Mouse (Mus musculus) left cerebral cortex, adult 11 months (tissue): ENCODE results near the gene Pskh1.
A peak's percentile ranks its signal among the peaks of the same experiment; 100 is the strongest.

Source experiments
- DNase-seq: peaks from one replicate; pipeline ENCODE4 v3.0.0; 2022; ENCODE audit warnings: low spot score

The Pskh1 gene

GRCm38 (mm10) chr8:105900180-105900940 lies at the start of gene Pskh1:
Gene Pskh1 (plus strand): TSS chr8:105900441.
- DNase-seq: peak; percentile 82

- no peak for DNase-seq
Observed at GRCm38 (mm10) chr8:105850611-105851010, 49.6 kb upstream of the Pskh1 start.

GRCm38 (mm10) chr8:105851651-105852143 lies 48.5 kb upstream of the Pskh1 start:
- DNase-seq: peak; percentile 85

- DNase-seq: no peak
Observed at GRCm38 (mm10) chr8:105852146-105852729, 48.0 kb upstream of the Pskh1 start.

- DNase-seq: no peak
Observed at GRCm38 (mm10) chr8:105853178-105853577, 47.1 kb upstream of the Pskh1 start, which contains the start of gene Cenpt. Gene Cenpt (minus strand): TSS chr8:105853278.

GRCm38 (mm10) chr8:105854303-105854702 lies 45.9 kb upstream of the Pskh1 start:
- DNase-seq: no peak

GRCm38 (mm10) chr8:105854715-105855216 lies 45.5 kb upstream of the Pskh1 start, which contains the start of gene Thap11:
Gene Thap11 (plus strand): TSS chr8:105855132.
- peak; percentile 83 for DNase-seq

- no peak for DNase-seq
Observed at GRCm38 (mm10) chr8:105855248-105856167, 44.7 kb upstream of the Pskh1 start.

GRCm38 (mm10) chr8:105856168-105856835 lies 43.9 kb upstream of the Pskh1 start:
- no peak for DNase-seq

- no peak for DNase-seq
Observed at GRCm38 (mm10) chr8:105858495-105858894, 41.7 kb upstream of the Pskh1 start.

GRCm38 (mm10) chr8:105859314-105859713 lies 40.9 kb upstream of the Pskh1 start:
- DNase-seq: no peak

GRCm38 (mm10) chr8:105860143-105860981 lies 39.9 kb upstream of the Pskh1 start, which contains the start of gene Nutf2:
Gene Nutf2 (plus strand): TSS chr8:105860580.
- DNase-seq: peak; percentile 93

GRCm38 (mm10) chr8:105861951-105862350 lies 38.3 kb upstream of the Pskh1 start:
- no peak for DNase-seq

- DNase-seq: no peak
Observed at GRCm38 (mm10) chr8:105866364-105867029, 33.7 kb upstream of the Pskh1 start.

GRCm38 (mm10) chr8:105874301-105874700 lies 25.9 kb upstream of the Pskh1 start:
- no peak for DNase-seq

GRCm38 (mm10) chr8:105880754-105881520 lies 19.3 kb upstream of the Pskh1 start, which contains the start of gene Edc4:
Gene Edc4 (plus strand): TSS chr8:105880881.
- no peak for DNase-seq

- no peak for DNase-seq
Observed at GRCm38 (mm10) chr8:105889756-105890465, 10.3 kb upstream of the Pskh1 start.

GRCm38 (mm10) chr8:105890870-105891269 lies 9.4 kb upstream of the Pskh1 start:
- no peak for DNase-seq
